Mouse (Mus musculus): ENCODE measurements around the gene Twnk. TPM values are rescaled to one million over a fixed set of nuclear protein-coding genes. Genes with fewer than 3 reads are reported as not detected.
"Not testable (repeated sequence)": the region's sequence is repeated elsewhere in the genome, so short reads cannot be mapped to it uniquely, and the experiment has no call there.

Twnk gene
- polyA plus RNA-seq, 1 experiment from 2014 or later: 27.0 TPM

- 39% methylated on average over 20 of the region's 20 CpGs for WGBS
Observed at GRCm38 (mm10) chr19:45030746-45031693, 25.6 kb downstream of the Twnk start.

GRCm38 (mm10) chr19:45031780-45032179 lies 26.3 kb downstream of the Twnk start:
- peaks cover 41% of the 10 kb centered on the region for H3K4me1 ChIP-seq
- H3K9me3 ChIP-seq: no peaks in the 10 kb centered on the region
- DNase-seq (ENCODE audit: low spot score): peak; percentile 89
- no peak overlapping the region for H3K4me3 ChIP-seq
- H3K27ac ChIP-seq: no peak overlapping the region
- peaks cover 19% of the 10 kb centered on the region for H3K27me3 ChIP-seq (ENCODE audit: insufficient read depth, poor library complexity, severe bottlenecking)
- H3K36me3 ChIP-seq: peaks cover 17% of the 10 kb centered on the region
- WGBS: 29% methylated on average over 4 of the region's 4 CpGs

More at GRCm38 (mm10) chr19:45030746-45031693, 25.6 kb downstream of the Twnk start:
- H3K4me1 ChIP-seq: peaks cover 39% of the 10 kb centered on the region
- H3K9me3 ChIP-seq: no peaks in the 10 kb centered on the region
- peak overlapping the region; percentile 43 for H3K4me3 ChIP-seq
- H3K36me3 ChIP-seq: peaks cover 25% of the 10 kb centered on the region
- H3K27ac ChIP-seq: peak overlapping the region; percentile 60; the same call in 1 of the 2 replicates
- H3K27me3 ChIP-seq (ENCODE audit: insufficient read depth, poor library complexity, severe bottlenecking): peaks cover 13% of the 10 kb centered on the region
- DNase-seq (ENCODE audit: low spot score): no peak

GRCm38 (mm10) chr19:45032570-45033332 lies 27.3 kb downstream of the Twnk start:
- 0 out of 2 replicates have a peak overlapping the region, but pooled peaks have one; percentile 2 for H3K27ac ChIP-seq

GRCm38 (mm10) chr19:45036867-45037266 lies 31.4 kb downstream of the Twnk start:
- H3K27ac ChIP-seq: 0 out of 2 replicates have a peak overlapping the region, but pooled peaks have one; percentile 8
- H3K27me3 ChIP-seq (ENCODE audit: insufficient read depth, poor library complexity, severe bottlenecking): peaks cover 63% of the 10 kb centered on the region

More at GRCm38 (mm10) chr19:45032570-45033332, 27.3 kb downstream of the Twnk start:
- WGBS: 48% methylated on average over 17 of the region's 17 CpGs
- H3K4me1 ChIP-seq: peaks cover 46% of the 10 kb centered on the region
- peaks cover 7% of the 10 kb centered on the region for H3K36me3 ChIP-seq
- H3K27me3 ChIP-seq (ENCODE audit: insufficient read depth, poor library complexity, severe bottlenecking): peaks cover 28% of the 10 kb centered on the region
- H3K9me3 ChIP-seq: no peaks in the 10 kb centered on the region
- no peak for DNase-seq (ENCODE audit: low spot score)
- H3K4me3 ChIP-seq: no peak overlapping the region

GRCm38 (mm10) chr19:45038198-45038597 lies 32.7 kb downstream of the Twnk start:
- not testable (repeated sequence) for DNase-seq (ENCODE audit: low spot score); H3K36me3 ChIP-seq; H3K4me3 ChIP-seq; H3K27ac ChIP-seq; H3K9me3 ChIP-seq
- WGBS: 84% methylated on average over 7 of the region's 7 CpGs
- peaks cover 13% of the 10 kb centered on the region for H3K4me1 ChIP-seq
- peaks cover 76% of the 10 kb centered on the region for H3K27me3 ChIP-seq (ENCODE audit: insufficient read depth, poor library complexity, severe bottlenecking)

More at GRCm38 (mm10) chr19:45036867-45037266, 31.4 kb downstream of the Twnk start:
- no peak overlapping the region for H3K4me3 ChIP-seq
- peaks cover 21% of the 10 kb centered on the region for H3K4me1 ChIP-seq
- 29% methylated on average over 16 of the region's 16 CpGs for WGBS
- H3K9me3 ChIP-seq: no peaks in the 10 kb centered on the region
- DNase-seq (ENCODE audit: low spot score): no peak
- no peaks in the 10 kb centered on the region for H3K36me3 ChIP-seq

GRCm38 (mm10) chr19:45040214-45040613 lies 34.8 kb downstream of the Twnk start:
- peaks cover 90% of the 10 kb centered on the region for H3K27me3 ChIP-seq (ENCODE audit: insufficient read depth, poor library complexity, severe bottlenecking)
- 32% methylated on average over 13 of the region's 13 CpGs for WGBS
- H3K36me3 ChIP-seq: no peaks in the 10 kb centered on the region
- H3K4me3 ChIP-seq: no peak overlapping the region
- H3K9me3 ChIP-seq: no peaks in the 10 kb centered on the region
- DNase-seq (ENCODE audit: low spot score): no peak
- peaks cover 13% of the 10 kb centered on the region for H3K4me1 ChIP-seq
- H3K27ac ChIP-seq: no peak overlapping the region

- peaks cover 38% of the 10 kb centered on the region for H3K4me1 ChIP-seq
- no peaks in the 10 kb centered on the region for H3K9me3 ChIP-seq
- no peak overlapping the region for H3K27ac ChIP-seq
- no peak overlapping the region for H3K4me3 ChIP-seq
- H3K27me3 ChIP-seq (ENCODE audit: insufficient read depth, poor library complexity, severe bottlenecking): peaks cover 74% of the 10 kb centered on the region
- 52% methylated on average over 11 of the region's 11 CpGs for WGBS
- no peak for DNase-seq (ENCODE audit: low spot score)
- no peaks in the 10 kb centered on the region for H3K36me3 ChIP-seq
Observed at GRCm38 (mm10) chr19:45044389-45044927, 39.0 kb downstream of the Twnk start.

- H3K9me3 ChIP-seq: no peaks in the 10 kb centered on the region
- no peak overlapping the region for H3K27ac ChIP-seq
- DNase-seq (ENCODE audit: low spot score): no peak
- WGBS: 40% methylated on average over 15 of the region's 15 CpGs
- H3K4me1 ChIP-seq: peaks cover 39% of the 10 kb centered on the region
- H3K36me3 ChIP-seq: no peaks in the 10 kb centered on the region
- H3K4me3 ChIP-seq: no peak overlapping the region
- H3K27me3 ChIP-seq (ENCODE audit: insufficient read depth, poor library complexity, severe bottlenecking): peaks cover 66% of the 10 kb centered on the region
Observed at GRCm38 (mm10) chr19:45045236-45045635, 39.8 kb downstream of the Twnk start.

- Histone ChIP-seq H3K4me1 (peaks cover 39% of the 10 kb centered on the region), H3K4me3 (peak within 1 kb of the TSS; percentile 66), H3K27ac (0 out of 2 replicates have a peak within 1 kb of the TSS, but pooled peaks have one; percentile 12), H3K27me3 (ENCODE audit: insufficient read depth, poor library complexity, severe bottlenecking) (peaks cover 62% of the 10 kb centered on the region), H3K9me3 (no peaks in the 10 kb centered on the region), H3K36me3 (peaks cover 1% of the 10 kb centered on the region; the same call in 1 of the 2 replicates)
- WGBS: 71% methylated on average over 5 of the region's 5 CpGs
- no peak for DNase-seq (ENCODE audit: low spot score)
Observed at GRCm38 (mm10) chr19:45045651-45046050, 40.2 kb downstream of the Twnk start, which contains the start of gene Pdzd7. TSS of gene Pdzd7 (minus strand) at chr19:45045717.

- H3K4me3 ChIP-seq: peak overlapping the region; percentile 66
- H3K4me1 ChIP-seq: peaks cover 39% of the 10 kb centered on the region
- peaks cover 6% of the 10 kb centered on the region; the same call in 1 of the 2 replicates for H3K36me3 ChIP-seq
- peak overlapping the region; percentile 87; the same call in 1 of the 2 replicates for H3K27ac ChIP-seq
- WGBS: 3% methylated on average over 34 of the region's 34 CpGs
- DNase-seq (ENCODE audit: low spot score): no peak
- no peaks in the 10 kb centered on the region for H3K9me3 ChIP-seq
- H3K27me3 ChIP-seq (ENCODE audit: insufficient read depth, poor library complexity, severe bottlenecking): peaks cover 52% of the 10 kb centered on the region
Observed at GRCm38 (mm10) chr19:45046523-45047321, 41.3 kb downstream of the Twnk start.

- Histone ChIP-seq H3K4me3 (peak within 1 kb of the TSS; percentile 66), H3K27ac (peak within 1 kb of the TSS; percentile 87), H3K9me3 (no peaks in the 10 kb centered on the region), H3K4me1 (peaks cover 39% of the 10 kb centered on the region), H3K27me3 (ENCODE audit: insufficient read depth, poor library complexity, severe bottlenecking) (peaks cover 45% of the 10 kb centered on the region), H3K36me3 (peaks cover 14% of the 10 kb centered on the region)
- peak; percentile 92 for DNase-seq (ENCODE audit: low spot score)
- WGBS: under 1% methylated on average over 26 of the region's 26 CpGs
Observed at GRCm38 (mm10) chr19:45047417-45047934, 42.0 kb downstream of the Twnk start, which contains the start of gene Sfxn3. TSS of gene Sfxn3 (plus strand) at chr19:45047503.
